Mouse (Mus musculus) bone marrow macrophage, adult 2 months (primary cell): Measurements from ENCODE around the gene Prn. TPM values are rescaled to one million over a fixed set of nuclear protein-coding genes. Genes with fewer than 3 reads are reported as not detected.

Source experiments
- H3K27ac ChIP-seq: 2 replicates; pipeline ENCODE4 v1.5.1; 2012; ENCODE audit warnings: low read depth, low read length; ENCODE audit not compliant: insufficient read depth
- H3K4me1 ChIP-seq: 2 replicates; pipeline ENCODE4 v1.6.1; 2012; ENCODE audit warnings: low read length; ENCODE audit not compliant: control insufficient read depth, insufficient read depth
- H3K4me3 ChIP-seq: 2 replicates; pipeline ENCODE4 v1.5.1; 2012; ENCODE audit warnings: mild to moderate bottlenecking, low read length, moderate library complexity; ENCODE audit not compliant: insufficient read depth
- CTCF ChIP-seq: IDR thresholded peaks from 2 replicates; pipeline ENCODE4 v1.5.1; 2012; ENCODE audit warnings: low read depth, mild to moderate bottlenecking, low read length, moderate library complexity
- POLR2A ChIP-seq: IDR thresholded peaks from 2 replicates; pipeline ENCODE4 v1.6.1; 2012; ENCODE audit warnings: mild to moderate bottlenecking, low read depth, low read length, borderline replicate concordance
- polyA plus RNA-seq: library from polyadenylated mRNA; stranded (reverse); fragments of >200 nt; gene quantifications from 2 replicates; pipeline ENCODE4 v1.2.4, GENCODE M21; 2012; ENCODE audit not compliant: missing spikeins, insufficient read depth, insufficient read length

The Prn gene
- polyA plus RNA-seq, 1 experiment = not detected

- no peak overlapping the region for H3K4me3 ChIP-seq
- H3K27ac ChIP-seq = no peak overlapping the region
- H3K4me1 ChIP-seq = no peaks in the 10 kb centered on the region
- TF ChIP-seq CTCF (no peak), POLR2A (no peak)
Measured at GRCm38 (mm10) chr2:131883136-131883535, 26.6 kb upstream of the Prn start.

- H3K27ac ChIP-seq = no peak overlapping the region
- H3K4me1 ChIP-seq = no peaks in the 10 kb centered on the region
- TF ChIP-seq POLR2A (no peak), CTCF (no peak)
- no peak overlapping the region for H3K4me3 ChIP-seq
Measured at GRCm38 (mm10) chr2:131886503-131887160, 23.1 kb upstream of the Prn start.

GRCm38 (mm10) chr2:131888233-131888632 is 21.5 kb upstream of the Prn start:
- H3K4me3 ChIP-seq = no peak overlapping the region
- no peak for TF ChIP-seq POLR2A
- TF ChIP-seq CTCF = no peak
- H3K4me1 ChIP-seq = no peaks in the 10 kb centered on the region
- no peak overlapping the region for H3K27ac ChIP-seq

GRCm38 (mm10) chr2:131892534-131892933 is 17.2 kb upstream of the Prn start:
- H3K4me3 ChIP-seq = no peak overlapping the region
- TF ChIP-seq POLR2A (no peak), CTCF (no peak)
- no peak overlapping the region for H3K27ac ChIP-seq
- no peaks in the 10 kb centered on the region for H3K4me1 ChIP-seq

- Histone ChIP-seq H3K4me1 (no peaks in the 10 kb centered on the region), H3K4me3 (no peak overlapping the region), H3K27ac (no peak overlapping the region)
- no peak for TF ChIP-seq POLR2A
- TF ChIP-seq CTCF = no peak
Measured at GRCm38 (mm10) chr2:131895106-131895505, 14.7 kb upstream of the Prn start.

GRCm38 (mm10) chr2:131896011-131896410 is 13.7 kb upstream of the Prn start:
- Histone ChIP-seq H3K4me3 (no peak overlapping the region), H3K27ac (no peak overlapping the region), H3K4me1 (no peaks in the 10 kb centered on the region)
- TF ChIP-seq POLR2A = no peak
- TF ChIP-seq CTCF = no peak

GRCm38 (mm10) chr2:131897336-131898109 is 12.2 kb upstream of the Prn start:
- TF ChIP-seq POLR2A (no peak), CTCF (no peak)
- no peak overlapping the region for H3K27ac ChIP-seq
- no peak overlapping the region for H3K4me3 ChIP-seq
- H3K4me1 ChIP-seq = no peaks in the 10 kb centered on the region

- TF ChIP-seq POLR2A = no peak
- TF ChIP-seq CTCF = no peak
- Histone ChIP-seq H3K27ac (no peak overlapping the region), H3K4me3 (no peak overlapping the region), H3K4me1 (peaks cover 11% of the 10 kb centered on the region)
Measured at GRCm38 (mm10) chr2:131902423-131902822, 7.3 kb upstream of the Prn start.

- no peak for TF ChIP-seq CTCF
- no peak for TF ChIP-seq POLR2A
- Histone ChIP-seq H3K27ac (no peak overlapping the region), H3K4me1 (peaks cover 11% of the 10 kb centered on the region), H3K4me3 (no peak overlapping the region)
Measured at GRCm38 (mm10) chr2:131902867-131903266, 6.9 kb upstream of the Prn start.

GRCm38 (mm10) chr2:131905025-131905424 is 4.7 kb upstream of the Prn start:
- peaks cover 15% of the 10 kb centered on the region for H3K4me1 ChIP-seq
- TF ChIP-seq POLR2A (no peak), CTCF (no peak)
- no peak overlapping the region for H3K27ac ChIP-seq
- no peak overlapping the region for H3K4me3 ChIP-seq
